Mouse (Mus musculus): Measurements from ENCODE around the gene Nhs.

DNA sequence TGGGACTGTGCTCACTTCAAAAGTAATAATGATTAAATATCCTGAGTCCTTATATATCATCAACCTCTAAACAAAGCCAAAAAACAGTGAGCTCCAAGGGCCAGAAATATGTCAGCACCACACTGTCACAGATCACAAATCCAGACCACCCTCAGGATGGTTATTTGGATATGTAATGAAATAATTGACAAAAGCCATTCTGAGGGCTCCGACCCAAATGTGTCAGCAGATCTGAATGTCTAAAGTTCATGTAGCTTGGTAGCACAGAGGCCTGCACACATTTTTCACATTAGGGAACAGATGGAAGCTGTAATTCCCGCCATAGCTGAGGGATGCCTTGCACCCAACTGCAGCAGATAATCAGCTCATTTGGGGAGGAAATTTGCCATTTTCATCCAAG lies 218.8 kb downstream of the Nhs start:
- TF ChIP-seq POLR2AphosphoS2 (IDR thresholded peaks at IDR 0.05; ENCODE audit: low read length) (no peak), CTCF (IDR thresholded peaks at IDR 0.05 in 2 of 3, conservative IDR thresholded peaks at IDR 0.05 in 1 of 3; ENCODE audit: control insufficient read depth in 1 of 3, insufficient read depth in 1 of 3, low read depth in 2 of 3, low read length in 3 of 3, poor library complexity in 1 of 3, severe bottlenecking in 1 of 3) (no peak), ZNF384 (IDR thresholded peaks at IDR 0.05; ENCODE audit: low read depth, low read length) (no peak), TCF12 (IDR thresholded peaks at IDR 0.05; ENCODE audit: low read depth, low read length) (no peak), MXI1 (IDR thresholded peaks at IDR 0.05; ENCODE audit: low read depth, low read length) (no peak), GABPA (IDR thresholded peaks at IDR 0.05; ENCODE audit: low read depth, low read length) (no peak), POLR2A (IDR thresholded peaks at IDR 0.05; ENCODE audit: control insufficient read depth in 1 of 2, insufficient read depth in 1 of 2, low read depth in 1 of 2, low read length in 2 of 2, poor library complexity in 1 of 2) (no peak), E2F4 (IDR thresholded peaks at IDR 0.05; ENCODE audit: borderline replicate concordance, low read depth, low read length) (no peak), JUND (IDR thresholded peaks at IDR 0.05; ENCODE audit: low read depth, low read length) (no peak), TBP (IDR thresholded peaks at IDR 0.05; ENCODE audit: low read depth, low read length) (no peak), EP300 (IDR thresholded peaks at IDR 0.05; ENCODE audit: low read depth in 1 of 2, low read length in 2 of 2) (no peak), NRF1 (IDR thresholded peaks at IDR 0.05; ENCODE audit: insufficient read depth, low read depth, low read length, poor library complexity, severe bottlenecking) (no peak), GATA1 (IDR thresholded peaks at IDR 0.05; ENCODE audit: low read depth, low read length) (no peak)

Measured in MEL (cell line).